Mouse (Mus musculus) mouse trophoblast stem cell (cell line): Measurements from ENCODE around the gene Gm3285.

Experiments used
- in situ Hi-C, 2 experiments: fragments of 300-500 bp; cut with MseI, MboI; formaldehyde crosslinking; loops; 2 replicates in 1 of 2; 3 replicates in 1 of 2; pipeline ENCODE4 v1.15.1; 2025

Gene Gm3285

GRCm38 (mm10) chr10:77900903-77901818 is 39.4 kb downstream of the Gm3285 start:
- in situ Hi-C loops = no loop called here

- in situ Hi-C loops = no loop called here
These were observed 40.1 kb downstream of the Gm3285 start for GRCm38 (mm10) chr10:77901871-77902210.

GRCm38 (mm10) chr10:77902211-77902893 is 40.6 kb downstream of the Gm3285 start, which contains the start of gene Lrrc3:
Gene Lrrc3 (minus strand): TSS chr10:77902536.
- in situ Hi-C loops = no loop called here

- in situ Hi-C loops = no loop called here
These were observed 41.3 kb downstream of the Gm3285 start for GRCm38 (mm10) chr10:77902894-77903715.
